Mouse (Mus musculus) adrenal gland, adult 18-20 months (tissue): ENCODE measurements at regions not wholly inside any gene's neighbourhood (a gene's known extent, or its start where the extent isn't known, plus 50 kb on each side); places are given as distances from the start of the nearest gene placed in this dataset.
A peak's percentile ranks its signal among the peaks of the same experiment; 100 is the strongest.
"Not testable (repeated sequence)": the region's sequence is repeated elsewhere in the genome, so short reads cannot be mapped to it uniquely, and the experiment has no call there.

Source experiments
- DNase-seq, 2 experiments: peaks; one replicate each; pipeline ENCODE4 v3.0.0; 2021 to 2022; ENCODE audit warnings: low spot score in 2 of 2

- no peak for DNase-seq
Measured at GRCm38 (mm10) chr17:50346451-50347192, 53.2 kb upstream of the Dazl start.

GRCm38 (mm10) chr17:50353818-50354217, 60.4 kb upstream of the Dazl start:
- DNase-seq: not testable (repeated sequence)

- no peak for DNase-seq
Measured at GRCm38 (mm10) chr17:50354357-50354756, 60.9 kb upstream of the Dazl start.

- no peak for DNase-seq
Measured at GRCm38 (mm10) chr17:50361657-50362233, 68.3 kb upstream of the Dazl start.

- no peak for DNase-seq
Measured at GRCm38 (mm10) chr17:50365396-50365795, 72.0 kb upstream of the Dazl start.

GRCm38 (mm10) chr17:50366181-50366580, 72.7 kb upstream of the Dazl start:
- no peak for DNase-seq

GRCm38 (mm10) chr17:50369216-50369875, 75.9 kb upstream of the Dazl start:
- DNase-seq: no peak

GRCm38 (mm10) chr17:50370484-50370883, 77.0 kb upstream of the Dazl start:
- no peak for DNase-seq

GRCm38 (mm10) chr17:50373496-50374141, 80.2 kb upstream of the Dazl start:
- DNase-seq: no peak

- no peak for DNase-seq
Measured at GRCm38 (mm10) chr17:50375465-50375864, 82.0 kb upstream of the Dazl start.

GRCm38 (mm10) chr17:50376708-50377107, 83.3 kb upstream of the Dazl start:
- DNase-seq: no peak

GRCm38 (mm10) chr17:50378141-50378727, 84.8 kb upstream of the Dazl start:
- no peak for DNase-seq

- no peak for DNase-seq
Measured at GRCm38 (mm10) chr17:50388715-50389710, 95.6 kb upstream of the Dazl start.

GRCm38 (mm10) chr17:50390151-50390550, 96.7 kb upstream of the Dazl start:
- no peak for DNase-seq

- no peak for DNase-seq
Measured at GRCm38 (mm10) chr17:50391207-50391606, 97.8 kb upstream of the Dazl start.

GRCm38 (mm10) chr17:50391996-50392395, 98.6 kb upstream of the Dazl start:
- DNase-seq: no peak

GRCm38 (mm10) chr17:50392428-50392827, 99.0 kb upstream of the Dazl start:
- no peak for DNase-seq

GRCm38 (mm10) chr17:50392966-50393365, 99.5 kb upstream of the Dazl start:
- no peak for DNase-seq

- peak in 1 of 2 experiments; percentile 58 for DNase-seq
Measured at GRCm38 (mm10) chr17:50393698-50394097, 100.3 kb upstream of the Dazl start.

GRCm38 (mm10) chr17:50394801-50395200, 101.4 kb upstream of the Dazl start:
- DNase-seq: no peak
